Mouse (Mus musculus) stomach, embryonic 15.5 days (tissue): ENCODE measurements at regions not wholly inside any gene's neighbourhood (a gene's known extent, or its start where the extent isn't known, plus 50 kb on each side); places are given as distances from the start of the nearest gene placed in this dataset.

ENCODE experiments used
- ATAC-seq: fragments of 200-750 bp; cut with Nextera tagmentation; 2 replicates; pipeline ENCODE4 v1.8.0; 2017; ENCODE audit warnings: low read depth, moderate number of reproducible peaks, moderate TSS enrichment; ENCODE audit not compliant: insufficient read depth, low FRiP score
- H3K27ac ChIP-seq: fragments of 300-500 bp; sonication (generic); 2 replicates; pipeline ENCODE4 v1.5.1; 2015; ENCODE audit warnings: mild to moderate bottlenecking, inconsistent platforms
- H3K27me3 ChIP-seq: fragments of 300-500 bp; sonication (generic); replicated peaks from 2 replicates; pipeline ENCODE4 v1.6.1; 2015; ENCODE audit warnings: inconsistent platforms
- H3K36me3 ChIP-seq: fragments of 300-500 bp; sonication (generic); 2 replicates; pipeline ENCODE4 v1.6.1; 2015; ENCODE audit warnings: inconsistent platforms
- H3K4me1 ChIP-seq: fragments of 300-500 bp; sonication (generic); 2 replicates; pipeline ENCODE4 v1.6.1; 2015; ENCODE audit warnings: inconsistent platforms
- H3K4me2 ChIP-seq: fragments of 300-500 bp; sonication (generic); 2 replicates; pipeline ENCODE4 v1.6.1; 2015; ENCODE audit warnings: mild to moderate bottlenecking, inconsistent platforms
- H3K4me3 ChIP-seq: fragments of 300-500 bp; sonication (generic); replicated peaks from 2 replicates; pipeline ENCODE4 v1.5.1; 2015; ENCODE audit warnings: inconsistent platforms
- H3K9ac ChIP-seq: fragments of 300-500 bp; sonication (generic); 2 replicates; pipeline ENCODE4 v1.6.1; 2015; ENCODE audit warnings: inconsistent platforms
- H3K9me3 ChIP-seq: fragments of 300-500 bp; sonication (generic); 2 replicates; pipeline ENCODE4 v1.6.1; 2016; ENCODE audit warnings: inconsistent platforms
- WGBS: fragments of 180-500 bp; shearing (Covaris S2); methylation state at CpG from one replicate; pipeline ENCODE4 v1.1.7; 2015; 5-methylcytosine and 5-hydroxymethylcytosine counted together

DNA sequence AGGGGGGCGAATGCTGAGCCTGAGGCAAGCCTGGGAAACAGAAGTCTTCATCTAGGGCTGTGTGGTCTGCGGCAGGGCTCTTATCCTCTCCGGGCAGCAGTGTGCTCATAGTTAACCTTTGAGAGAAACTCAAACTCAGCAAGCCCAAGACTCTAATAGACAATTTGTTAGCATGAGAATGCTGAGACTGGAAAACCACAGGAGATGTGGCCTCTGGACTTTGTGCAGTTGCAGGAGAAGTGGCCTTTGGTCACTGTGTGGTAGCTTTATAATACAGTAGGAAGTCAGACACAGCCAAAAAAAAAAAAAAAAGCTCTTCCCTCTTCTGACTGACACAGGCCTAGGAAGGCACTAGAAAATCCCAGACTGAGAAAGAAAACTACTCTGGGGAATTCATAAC is 228.2 kb downstream of the Pdcd6ip start:
- Histone ChIP-seq H3K4me1 (no peaks in the 10 kb centered on the region), H3K4me2 (no peak overlapping the region), H3K36me3 (no peaks in the 10 kb centered on the region), H3K4me3 (no peak overlapping the region), H3K9me3 (no peaks in the 10 kb centered on the region), H3K27me3 (no peaks in the 10 kb centered on the region), H3K9ac (no peak overlapping the region), H3K27ac (no peak overlapping the region)
- ATAC-seq = no peak
- WGBS = 74% methylated on average over 3 of the region's 3 CpGs

- H3K27ac ChIP-seq = no peak overlapping the region
- WGBS = 98% methylated on average over 1 of the region's 1 CpGs
- H3K4me1 ChIP-seq = no peaks in the 10 kb centered on the region
- H3K9ac ChIP-seq = no peak overlapping the region
- no peak for ATAC-seq
- no peak overlapping the region for H3K4me3 ChIP-seq
- H3K27me3 ChIP-seq = no peaks in the 10 kb centered on the region
- no peaks in the 10 kb centered on the region for H3K36me3 ChIP-seq
- H3K9me3 ChIP-seq = no peaks in the 10 kb centered on the region
- H3K4me2 ChIP-seq = no peak overlapping the region
These were observed 229.2 kb downstream of the Pdcd6ip start for GRCm38 (mm10) chr9:113478761-113479265.

GRCm38 (mm10) chr9:113471781-113472180 is 236.3 kb downstream of the Pdcd6ip start:
- H3K27me3 ChIP-seq = no peaks in the 10 kb centered on the region
- 83% methylated on average over 6 of the region's 6 CpGs for WGBS
- H3K36me3 ChIP-seq = no peaks in the 10 kb centered on the region
- no peaks in the 10 kb centered on the region for H3K9me3 ChIP-seq
- H3K27ac ChIP-seq = no peak overlapping the region
- no peak for ATAC-seq
- H3K4me3 ChIP-seq = no peak overlapping the region
- no peaks in the 10 kb centered on the region for H3K4me1 ChIP-seq
- H3K4me2 ChIP-seq = no peak overlapping the region
- no peak overlapping the region for H3K9ac ChIP-seq

- no peak overlapping the region for H3K27ac ChIP-seq
- H3K4me2 ChIP-seq = no peak overlapping the region
- H3K4me3 ChIP-seq = no peak overlapping the region
- no peaks in the 10 kb centered on the region for H3K9me3 ChIP-seq
- no peak for ATAC-seq
- WGBS = 46% methylated on average over 2 of the region's 2 CpGs
- no peaks in the 10 kb centered on the region for H3K36me3 ChIP-seq
- no peak overlapping the region for H3K9ac ChIP-seq
- H3K27me3 ChIP-seq = no peaks in the 10 kb centered on the region
- H3K4me1 ChIP-seq = no peaks in the 10 kb centered on the region
These were observed 245.2 kb downstream of the Pdcd6ip start for GRCm38 (mm10) chr9:113462888-113463287.

DNA sequence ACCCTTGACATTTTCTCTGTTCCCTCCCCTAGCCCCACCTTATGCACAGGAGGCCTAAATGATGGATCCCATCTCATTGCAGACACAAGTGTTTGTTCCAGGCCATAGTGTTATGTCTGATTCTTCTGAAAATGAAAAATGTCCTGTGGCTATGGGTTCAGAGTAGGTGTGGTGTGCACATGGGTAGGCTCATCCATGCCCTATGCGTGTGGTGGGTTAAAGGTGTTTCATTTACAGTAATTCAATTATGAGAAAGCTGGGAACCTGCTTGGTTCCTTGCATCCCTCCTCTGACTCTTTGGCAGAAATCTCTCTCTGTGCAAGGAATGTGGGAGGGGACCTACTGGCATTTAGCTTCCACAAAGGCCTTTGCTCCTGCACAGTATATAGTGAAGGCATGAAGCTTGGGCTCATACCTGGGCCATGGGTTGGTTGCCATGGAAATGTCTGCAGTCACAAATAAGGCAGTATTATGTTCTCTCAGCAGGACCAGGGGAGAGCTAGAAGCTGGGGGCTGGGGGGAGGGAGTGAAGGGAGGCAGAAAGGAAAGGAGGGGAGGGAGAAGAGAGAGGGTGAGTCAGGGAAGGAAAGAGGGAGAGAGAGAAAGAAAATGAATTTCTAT is 245.7 kb downstream of the Pdcd6ip start:
- no peaks in the 10 kb centered on the region for H3K4me1 ChIP-seq
- no peaks in the 10 kb centered on the region for H3K27me3 ChIP-seq
- ATAC-seq = no peak
- no peak overlapping the region for H3K4me2 ChIP-seq
- H3K27ac ChIP-seq = no peak overlapping the region
- H3K9ac ChIP-seq = no peak overlapping the region
- H3K9me3 ChIP-seq = no peaks in the 10 kb centered on the region
- no peak overlapping the region for H3K4me3 ChIP-seq
- no peaks in the 10 kb centered on the region for H3K36me3 ChIP-seq
- 69% methylated on average over 1 of the region's 1 CpGs for WGBS

GRCm38 (mm10) chr9:113459885-113460284 is 248.2 kb downstream of the Pdcd6ip start:
- Histone ChIP-seq H3K27me3 (no peaks in the 10 kb centered on the region), H3K9me3 (no peaks in the 10 kb centered on the region), H3K4me3 (no peak overlapping the region), H3K36me3 (no peaks in the 10 kb centered on the region), H3K27ac (no peak overlapping the region), H3K4me2 (no peak overlapping the region), H3K9ac (no peak overlapping the region), H3K4me1 (no peaks in the 10 kb centered on the region)
- WGBS = 78% methylated on average over 5 of the region's 5 CpGs
- ATAC-seq = no peak

- Histone ChIP-seq H3K4me1 (no peaks in the 10 kb centered on the region), H3K27ac (no peak overlapping the region), H3K9ac (no peak overlapping the region), H3K4me3 (no peak overlapping the region), H3K4me2 (no peak overlapping the region), H3K9me3 (no peaks in the 10 kb centered on the region), H3K36me3 (no peaks in the 10 kb centered on the region), H3K27me3 (no peaks in the 10 kb centered on the region)
- ATAC-seq = no peak
- 51% methylated on average over 2 of the region's 2 CpGs for WGBS
These were observed 248.8 kb downstream of the Pdcd6ip start for GRCm38 (mm10) chr9:113459221-113459620.

GRCm38 (mm10) chr9:113458741-113459154 is 249.3 kb downstream of the Pdcd6ip start:
- H3K9me3 ChIP-seq = no peaks in the 10 kb centered on the region
- no peak overlapping the region for H3K27ac ChIP-seq
- no peaks in the 10 kb centered on the region for H3K27me3 ChIP-seq
- no peak for ATAC-seq
- 45% methylated on average over 5 of the region's 5 CpGs for WGBS
- no peak overlapping the region for H3K4me2 ChIP-seq
- no peaks in the 10 kb centered on the region for H3K4me1 ChIP-seq
- no peaks in the 10 kb centered on the region for H3K36me3 ChIP-seq
- no peak overlapping the region for H3K9ac ChIP-seq
- H3K4me3 ChIP-seq = no peak overlapping the region

DNA sequence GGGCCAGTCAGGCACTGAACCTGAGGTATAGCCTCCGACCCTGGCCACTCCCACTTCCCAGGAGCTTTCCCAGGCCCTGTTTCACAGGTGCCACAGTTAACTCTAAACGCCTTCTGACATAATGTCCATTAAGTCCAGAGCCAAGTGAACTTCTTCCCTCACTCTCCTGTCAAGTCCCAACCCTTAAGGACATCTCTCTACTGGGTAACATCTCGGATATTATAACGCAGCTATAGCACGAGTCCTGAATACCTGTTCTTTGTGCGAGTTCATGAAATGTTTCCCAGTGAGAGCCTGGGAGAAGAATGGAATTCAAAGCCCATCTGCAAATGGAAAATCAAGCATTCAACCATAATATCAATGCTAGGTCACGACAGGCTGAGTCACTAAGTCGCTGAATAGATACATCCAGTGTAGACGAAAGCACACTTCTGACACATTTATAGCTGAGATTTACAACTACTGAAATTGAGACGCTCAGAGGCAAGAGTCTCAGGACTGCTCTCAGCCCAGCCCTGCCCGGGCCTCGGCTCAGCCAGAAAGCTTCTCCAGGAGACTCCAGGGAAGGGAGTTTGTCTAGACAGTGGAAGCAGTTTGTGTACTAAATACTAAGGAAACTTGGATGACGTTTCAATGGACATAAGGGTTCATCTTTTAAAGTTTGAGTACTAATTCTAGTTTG is 250.7 kb downstream of the Pdcd6ip start:
- no peak for ATAC-seq
- WGBS = 76% methylated on average over 13 of the region's 13 CpGs
- no peaks in the 10 kb centered on the region for H3K36me3 ChIP-seq

DNA sequence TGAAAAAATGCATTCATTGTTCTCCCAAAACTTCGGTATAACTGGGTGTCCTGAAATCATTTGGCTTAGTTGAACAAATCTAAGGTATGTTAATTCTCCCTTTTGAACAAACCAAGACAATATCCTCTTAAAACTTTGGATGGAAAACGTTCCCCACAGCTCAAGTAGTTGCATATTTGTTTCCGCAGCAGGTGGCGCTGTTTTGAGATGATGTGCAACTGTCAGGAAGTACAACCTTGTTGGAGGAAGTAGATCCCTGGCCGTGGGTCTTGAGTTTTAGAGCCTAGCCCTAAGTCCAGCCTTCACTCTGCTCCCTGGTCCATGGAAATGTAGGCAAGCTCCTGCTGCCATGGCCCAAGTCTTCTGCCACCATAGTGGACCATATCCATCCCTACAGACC is 252.5 kb downstream of the Pdcd6ip start:
- H3K27ac ChIP-seq = no peak overlapping the region
- no peaks in the 10 kb centered on the region for H3K36me3 ChIP-seq
- H3K4me2 ChIP-seq = no peak overlapping the region
- no peaks in the 10 kb centered on the region for H3K9me3 ChIP-seq
- H3K9ac ChIP-seq = no peak overlapping the region
- no peak overlapping the region for H3K4me3 ChIP-seq
- H3K27me3 ChIP-seq = no peaks in the 10 kb centered on the region
- no peak for ATAC-seq
- 89% methylated on average over 5 of the region's 5 CpGs for WGBS
- H3K4me1 ChIP-seq = no peaks in the 10 kb centered on the region

More for the DNA sequence above, 250.7 kb downstream of the Pdcd6ip start:
- Histone ChIP-seq H3K4me3 (no peak overlapping the region), H3K27me3 (no peaks in the 10 kb centered on the region), H3K4me1 (no peaks in the 10 kb centered on the region), H3K9ac (no peak overlapping the region), H3K27ac (no peak overlapping the region), H3K4me2 (no peak overlapping the region), H3K9me3 (no peaks in the 10 kb centered on the region)

GRCm38 (mm10) chr9:113453231-113453630 is 254.8 kb downstream of the Pdcd6ip start:
- H3K4me1 ChIP-seq = no peaks in the 10 kb centered on the region
- no peaks in the 10 kb centered on the region for H3K36me3 ChIP-seq
- H3K27ac ChIP-seq = no peak overlapping the region
- H3K9me3 ChIP-seq = no peaks in the 10 kb centered on the region
- H3K9ac ChIP-seq = no peak overlapping the region
- no peak for ATAC-seq
- H3K4me3 ChIP-seq = no peak overlapping the region
- H3K27me3 ChIP-seq = no peaks in the 10 kb centered on the region
- WGBS = 64% methylated on average over 3 of the region's 3 CpGs
- H3K4me2 ChIP-seq = no peak overlapping the region

DNA sequence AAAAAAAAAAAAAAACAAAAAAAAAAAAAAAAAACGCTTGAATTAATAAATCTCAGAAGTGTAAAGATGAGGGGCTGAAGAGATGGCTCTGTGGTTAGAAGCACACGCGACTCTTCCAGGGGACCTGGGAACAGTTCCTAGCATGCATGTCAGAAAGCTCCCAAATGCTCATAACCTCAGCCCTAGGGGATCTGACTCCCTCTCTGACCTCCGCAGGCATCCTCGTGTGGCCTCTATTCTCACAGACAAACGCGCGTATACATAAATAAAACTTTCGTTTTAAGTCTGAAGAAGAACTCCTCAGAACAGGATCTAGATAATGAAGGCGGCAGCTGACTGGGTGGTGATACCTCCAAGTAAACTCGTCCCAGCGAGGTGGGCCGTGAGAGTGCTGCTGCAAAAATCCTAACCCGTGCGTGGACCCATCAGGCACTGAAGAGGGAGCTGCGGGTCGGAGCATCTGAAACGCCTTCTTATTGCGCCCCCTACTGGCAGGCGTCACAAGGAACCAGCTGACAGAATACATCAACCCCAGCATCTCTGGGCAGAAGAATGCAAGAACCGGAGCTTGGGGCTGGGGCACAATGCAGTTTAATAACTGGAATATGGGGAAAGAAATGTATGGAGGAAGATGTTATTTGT is 266.2 kb downstream of the Pdcd6ip start:
- no peaks in the 10 kb centered on the region for H3K36me3 ChIP-seq
- H3K4me3 ChIP-seq = peak overlapping the region; percentile 43
- no peak for ATAC-seq
- H3K4me1 ChIP-seq = no peaks in the 10 kb centered on the region
- WGBS = 5% methylated on average over 21 of the region's 21 CpGs
- peak overlapping the region; percentile 56 for H3K4me2 ChIP-seq
- no peaks in the 10 kb centered on the region for H3K9me3 ChIP-seq
- no peak overlapping the region for H3K9ac ChIP-seq
- no peak overlapping the region for H3K27ac ChIP-seq
- H3K27me3 ChIP-seq = no peaks in the 10 kb centered on the region
